Mouse (Mus musculus) cerebellum, adult 9-10 months (tissue): ENCODE measurements around the gene Tnfrsf23.
"Not testable (repeated sequence)": the region's sequence is repeated elsewhere in the genome, so short reads cannot be mapped to it uniquely, and the experiment has no call there.

Experiments
- DNase-seq: peaks from one replicate; pipeline ENCODE4 v3.0.0; 2022

Gene Tnfrsf23

DNA sequence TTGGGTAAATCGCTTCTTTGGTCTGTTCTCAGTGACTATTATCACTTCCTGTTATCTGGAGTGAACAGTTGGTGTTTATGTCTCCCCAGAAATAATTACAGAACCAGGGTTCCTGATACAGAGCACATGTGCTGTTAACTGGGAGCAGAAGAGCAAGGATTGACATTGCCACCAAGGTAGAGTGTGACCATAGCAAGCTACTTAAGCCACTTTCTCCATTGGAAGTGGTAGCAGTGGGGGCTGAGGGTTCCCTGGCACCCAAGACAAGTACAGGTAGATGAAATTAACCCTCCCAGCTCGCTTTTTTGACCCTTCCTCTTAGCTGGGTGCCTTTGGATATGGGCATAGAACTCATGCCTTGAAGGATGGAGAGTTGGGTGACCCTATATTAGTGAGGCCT lies 4.8 kb downstream of the Tnfrsf23 start:
- not testable (repeated sequence) for DNase-seq

DNA sequence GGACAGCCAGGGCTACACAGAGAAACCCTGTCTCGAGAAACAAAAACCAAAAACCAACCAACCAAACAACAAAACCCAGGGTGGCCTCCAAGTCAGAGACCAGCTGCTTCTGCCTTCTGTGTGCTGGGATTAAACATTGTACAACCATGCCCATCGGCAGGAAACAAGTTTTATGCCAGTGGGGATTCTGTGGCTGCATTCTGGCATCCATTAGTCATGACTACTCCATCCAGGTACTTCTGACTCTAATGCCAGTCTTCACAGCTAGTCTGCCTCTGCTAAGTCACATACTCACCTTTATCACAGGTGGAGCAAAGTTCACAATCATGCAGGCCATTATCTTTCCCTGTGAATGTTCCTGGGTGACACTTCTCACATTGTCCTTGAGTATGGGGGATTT lies 6.0 kb downstream of the Tnfrsf23 start:
- not testable (repeated sequence) for DNase-seq

DNA sequence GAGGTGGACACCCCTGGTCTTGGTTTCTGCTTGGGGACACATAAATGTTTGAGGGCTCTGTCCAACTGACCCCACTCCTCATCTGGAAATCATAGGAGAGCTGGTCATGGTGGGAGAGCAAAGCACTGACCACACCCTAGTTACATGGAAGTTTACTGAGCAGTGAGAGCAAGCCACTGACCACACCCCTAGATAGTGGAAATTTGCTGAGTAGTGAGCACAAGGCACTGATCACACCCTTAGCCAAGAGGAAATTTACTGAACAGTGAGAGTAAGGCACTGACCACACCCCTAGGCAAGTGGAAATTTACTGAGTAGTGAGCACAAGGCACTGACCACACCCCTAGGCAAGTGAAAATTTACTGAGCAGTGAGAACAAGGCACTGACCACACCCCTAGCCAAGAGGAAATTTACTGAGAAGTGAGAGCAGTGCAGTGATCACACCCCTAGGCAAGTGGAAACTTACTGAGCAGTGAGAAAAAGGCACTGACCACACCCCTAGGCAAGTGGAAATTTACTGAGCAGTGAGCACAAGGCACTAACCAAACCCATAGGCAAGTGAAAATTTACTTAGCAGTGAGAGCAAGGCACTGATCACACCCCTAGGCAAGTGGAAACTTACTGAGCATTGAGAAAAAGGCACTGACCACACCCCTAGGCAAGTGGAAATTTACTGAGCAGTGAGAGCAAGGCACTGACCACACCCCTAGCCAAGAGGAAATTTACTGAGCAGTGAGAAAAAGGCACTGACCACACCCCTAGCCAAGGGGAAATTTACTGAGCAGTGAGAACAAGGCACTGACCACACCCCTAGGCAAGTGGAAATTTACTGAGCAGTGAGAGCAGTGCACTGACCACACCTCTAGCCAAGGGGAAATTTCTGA lies 19.0 kb downstream of the Tnfrsf23 start:
- no peak for DNase-seq

DNA sequence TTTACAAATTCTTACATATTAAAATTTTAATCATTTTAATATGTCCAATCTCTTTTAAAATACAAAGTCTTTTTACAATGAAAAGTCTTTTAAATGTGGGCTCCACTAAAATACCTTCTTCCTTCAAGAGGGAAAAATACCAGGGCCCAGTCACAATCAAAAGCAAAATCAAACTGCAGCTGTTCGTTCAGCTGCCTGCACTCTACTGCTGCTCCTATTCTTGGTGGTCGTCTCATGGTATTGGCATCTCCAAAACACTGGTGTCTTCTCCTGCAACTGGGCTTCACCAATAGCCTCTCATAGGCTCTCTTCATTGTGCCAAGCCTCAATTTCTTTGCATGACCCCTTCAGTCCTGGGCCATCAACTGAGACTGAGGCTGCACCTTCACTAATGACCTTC lies 22.2 kb downstream of the Tnfrsf23 start:
- no peak for DNase-seq

- DNase-seq: no peak
Observed at GRCm38 (mm10) chr7:143660797-143661196, 24.9 kb downstream of the Tnfrsf23 start.

- not testable (repeated sequence) for DNase-seq
Observed at GRCm38 (mm10) chr7:143649769-143650346, 35.8 kb downstream of the Tnfrsf23 start.

DNA sequence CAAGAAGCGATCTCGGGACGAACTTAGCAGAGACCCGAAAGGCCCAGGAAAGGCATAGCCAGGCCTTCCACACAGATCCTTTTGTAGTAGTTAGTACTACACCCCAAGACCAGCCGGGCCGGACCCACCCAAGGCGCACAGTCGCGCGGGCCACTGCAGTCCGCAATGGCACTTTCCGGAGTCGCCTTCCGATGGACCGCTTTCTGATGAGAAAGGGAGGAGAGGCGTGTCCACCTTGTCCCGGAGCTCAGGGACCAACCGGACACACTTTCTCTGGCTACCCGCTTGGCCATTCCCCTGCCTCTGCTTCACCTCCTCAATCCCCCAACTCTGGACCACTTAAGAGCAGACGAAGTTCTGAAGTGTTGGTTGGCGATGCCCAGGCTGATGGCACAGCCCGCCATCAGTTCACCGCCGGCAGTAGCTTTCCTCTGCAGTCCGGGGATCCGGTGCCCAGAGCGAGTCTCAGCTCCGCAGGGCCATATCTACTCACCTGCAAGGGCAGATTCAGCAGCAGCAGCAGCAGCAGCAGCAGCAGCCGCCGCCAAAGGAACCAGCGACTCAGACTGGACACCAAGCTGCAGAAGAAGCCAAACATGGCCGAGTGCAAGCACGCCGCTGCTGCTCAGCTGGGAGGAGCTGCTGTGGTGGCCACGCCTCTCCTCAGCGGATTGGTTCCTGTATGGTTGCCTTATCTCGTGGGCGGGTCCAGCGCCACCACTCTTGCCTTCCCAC lies 36.5 kb downstream of the Tnfrsf23 start, which contains the start of gene Tnfrsf22:
TSS of gene Tnfrsf22 (minus strand) at position 628 of the 735 bp plus-strand sequence.
- DNase-seq: peak; percentile 23

- not testable (repeated sequence) for DNase-seq
Observed at GRCm38 (mm10) chr7:143643949-143644348, 41.7 kb downstream of the Tnfrsf23 start.

DNA sequence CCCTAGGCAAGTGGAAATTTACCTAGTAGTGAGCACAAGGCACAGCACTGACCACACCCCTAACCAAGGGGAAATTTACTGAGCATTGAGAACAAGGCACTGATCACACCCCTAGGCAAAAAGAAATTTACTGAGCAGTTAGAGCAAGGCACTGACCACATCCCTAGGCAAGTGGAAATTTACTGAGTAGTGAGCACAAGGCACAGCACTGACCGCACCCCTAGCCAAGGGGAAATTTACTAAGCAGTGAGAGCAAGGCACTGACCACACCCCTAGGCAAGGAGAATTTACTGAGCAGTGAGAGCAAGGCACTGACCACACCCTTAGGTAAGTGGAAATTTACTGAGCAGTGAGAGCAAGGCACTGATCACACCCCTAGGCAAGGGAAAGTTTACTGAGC lies 49.0 kb downstream of the Tnfrsf23 start:
- DNase-seq: no peak

DNA sequence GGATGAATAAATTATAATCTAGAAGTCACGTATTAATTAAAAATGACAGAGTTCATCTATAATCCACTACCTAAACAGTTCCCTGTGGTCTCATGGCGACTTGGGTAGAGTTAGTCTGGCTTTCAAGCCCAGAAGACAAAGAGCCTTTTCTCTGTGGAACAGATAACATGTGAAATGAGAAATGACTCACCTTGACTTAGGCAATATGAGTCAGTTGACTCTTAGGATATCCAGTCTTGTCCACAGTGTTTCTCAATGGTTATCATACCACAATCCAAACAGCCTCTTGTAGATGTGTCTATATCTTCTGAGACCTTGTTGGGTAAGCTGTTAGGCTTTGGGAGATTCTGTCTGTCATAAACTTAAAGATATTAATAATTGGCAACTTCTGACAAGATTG lies 54.2 kb downstream of the Tnfrsf23 start:
- no peak for DNase-seq

- no peak for DNase-seq
Observed at GRCm38 (mm10) chr7:143629501-143629900, 56.2 kb downstream of the Tnfrsf23 start.

DNA sequence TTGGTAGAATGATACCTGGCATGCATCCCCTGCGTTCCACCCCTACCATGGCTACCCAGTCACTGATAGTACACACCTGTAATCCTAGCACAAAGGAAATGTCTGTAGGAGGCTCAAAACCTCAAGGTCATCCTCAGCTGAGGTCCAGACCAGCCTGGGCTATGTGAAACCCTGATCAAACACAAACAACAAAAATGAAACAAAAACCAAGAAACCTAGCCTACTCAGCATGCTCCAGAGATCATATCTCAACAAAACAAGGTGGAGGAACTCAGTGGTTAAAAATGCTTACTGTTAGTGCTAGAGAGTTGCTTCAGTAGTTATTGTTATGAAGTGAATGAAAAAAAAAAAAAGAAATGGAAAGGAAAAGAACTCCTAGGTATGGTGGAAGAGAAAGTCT lies 57.1 kb downstream of the Tnfrsf23 start, which contains the start of gene Tnfrsf26:
TSS of gene Tnfrsf26 (minus strand) at position 183 of the 400 bp plus-strand sequence.
- DNase-seq: no peak

DNA sequence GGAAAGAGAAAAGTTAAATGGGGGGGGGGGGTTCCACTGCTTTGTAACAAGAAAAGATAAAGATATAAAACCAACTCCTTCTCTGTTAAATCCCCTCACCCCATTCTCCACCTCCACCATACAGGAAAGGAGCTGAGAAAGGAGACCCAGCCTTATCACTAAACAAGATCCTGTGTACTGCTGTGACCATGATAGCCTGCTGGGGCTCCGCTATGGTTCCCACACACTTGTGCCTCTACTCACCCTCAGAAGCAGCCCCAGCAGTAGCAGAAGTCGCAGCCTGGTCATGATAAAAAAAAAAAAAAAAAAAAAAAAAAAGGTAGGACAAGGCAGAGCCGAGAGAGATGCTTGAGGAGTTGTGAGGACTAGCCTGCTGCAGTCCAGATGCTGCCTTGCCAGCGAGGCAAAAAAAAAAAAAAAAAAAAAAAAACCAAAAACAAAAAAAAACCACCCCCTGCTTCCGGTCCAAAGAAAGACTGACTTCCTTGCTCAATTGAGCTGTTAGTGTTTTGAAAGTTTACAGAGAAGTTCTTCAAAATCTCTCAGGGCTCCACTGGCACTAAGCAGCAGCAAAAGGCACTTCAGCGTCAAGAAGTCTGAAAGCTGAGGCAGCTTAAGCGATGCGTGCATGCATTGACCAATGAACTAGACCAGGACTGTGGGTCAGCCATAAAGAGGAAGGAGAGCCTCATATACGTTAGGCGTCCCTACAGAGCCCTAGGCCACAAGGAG lies 58.0 kb downstream of the Tnfrsf23 start:
- DNase-seq: no peak

GRCm38 (mm10) chr7:143626178-143626577 lies 59.5 kb downstream of the Tnfrsf23 start:
- no peak for DNase-seq

DNA sequence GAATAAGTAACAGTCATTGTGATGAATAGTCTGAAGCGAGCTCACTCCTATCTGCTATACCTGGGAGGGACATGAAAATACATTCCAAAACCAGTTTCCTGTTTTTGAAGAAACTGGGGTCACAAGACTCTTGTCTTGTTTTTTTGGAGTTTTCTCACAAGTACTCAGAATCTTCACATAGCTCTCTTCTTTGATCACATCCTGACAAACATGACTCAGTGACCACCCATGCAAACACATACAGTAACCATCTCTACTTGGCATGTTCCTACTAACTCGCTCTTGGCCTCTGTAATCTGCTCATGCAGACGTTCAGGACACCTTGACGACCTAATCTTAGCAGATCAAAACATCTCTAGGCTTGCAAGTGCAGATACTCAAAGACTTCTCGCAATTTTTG lies 60.5 kb downstream of the Tnfrsf23 start:
- no peak for DNase-seq

- no peak for DNase-seq
Observed at GRCm38 (mm10) chr7:143624561-143624960, 61.1 kb downstream of the Tnfrsf23 start.

DNA sequence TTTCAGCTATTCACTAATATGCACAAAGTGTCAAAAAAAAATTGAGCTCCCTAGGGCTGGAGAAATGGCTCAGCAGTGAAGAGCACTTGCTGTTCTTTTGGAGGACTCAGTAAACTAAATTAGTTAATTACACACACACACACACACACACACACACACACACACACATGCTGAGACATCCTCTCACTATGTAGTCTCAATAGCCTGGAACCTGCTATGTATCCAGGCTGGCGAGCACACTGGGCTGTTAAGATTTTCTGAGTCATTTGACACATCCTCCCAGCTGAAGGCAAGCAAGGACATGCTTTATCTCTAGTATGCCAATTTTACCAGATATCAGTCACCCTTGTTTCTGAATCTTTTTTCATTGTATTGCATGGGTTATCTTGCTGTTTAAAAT lies 64.7 kb downstream of the Tnfrsf23 start:
- no peak for DNase-seq
